Mouse (Mus musculus) liver, embryonic 14.5 days (tissue): Measurements from ENCODE around the gene Ocrl.

Source experiments
- CTCF ChIP-seq: IDR thresholded peaks from 2 replicates; pipeline ENCODE4 v1.5.1; 2016; ENCODE audit warnings: antibody characterized with exemption, low read depth, control low read depth
- EP300 ChIP-seq: IDR thresholded peaks from 2 replicates; pipeline ENCODE4 v1.6.1; 2016; ENCODE audit warnings: antibody characterized with exemption, low read depth

GRCm38 (mm10) chrX:48001151-48001550 lies 89.0 kb downstream of the Ocrl start:
- TF ChIP-seq CTCF (no peak), EP300 (no peak)
